Mouse (Mus musculus) hindbrain, embryonic 16.5 days (tissue): Measurements from ENCODE around the gene Cachd1. TPM values are rescaled to one million over a fixed set of nuclear protein-coding genes. Genes with fewer than 3 reads are reported as not detected.
A peak's percentile ranks its signal among the peaks of the same experiment; 100 is the strongest.

Experiments used
- ATAC-seq: fragments of 200-750 bp; cut with Nextera tagmentation; 2 replicates; pipeline ENCODE4 v1.8.0; 2017; ENCODE audit warnings: moderate TSS enrichment, moderate library complexity
- H3K27ac ChIP-seq: fragments of 300-500 bp; sonication (generic); 2 replicates; pipeline ENCODE4 v1.5.1; 2014; ENCODE audit warnings: low read depth, mild to moderate bottlenecking, control low read depth, low read length, moderate library complexity
- H3K27me3 ChIP-seq: fragments of 300-500 bp; sonication (generic); replicated peaks from 2 replicates; pipeline ENCODE4 v1.6.1; 2014; ENCODE audit warnings: low read length; ENCODE audit not compliant: control insufficient read depth, insufficient read depth
- H3K36me3 ChIP-seq: fragments of 300-500 bp; sonication (generic); 2 replicates; pipeline ENCODE4 v1.6.1; 2014; ENCODE audit warnings: mild to moderate bottlenecking, low read length, moderate library complexity, mixed read lengths; ENCODE audit not compliant: control insufficient read depth, insufficient read depth
- H3K4me1 ChIP-seq: fragments of 300-500 bp; sonication (generic); 2 replicates; pipeline ENCODE4 v1.6.1; 2014; ENCODE audit warnings: low read depth, low read length; ENCODE audit not compliant: control insufficient read depth, insufficient read depth
- H3K4me2 ChIP-seq: fragments of 300-500 bp; sonication (generic); 2 replicates; pipeline ENCODE4 v1.6.1; 2014; ENCODE audit warnings: mild to moderate bottlenecking, low read length, control low read depth, moderate library complexity
- H3K4me3 ChIP-seq: fragments of 300-500 bp; sonication (generic); 2 replicates; pipeline ENCODE4 v1.5.1; 2014; ENCODE audit warnings: mild to moderate bottlenecking, low read length, control low read depth, moderate library complexity
- H3K9ac ChIP-seq: fragments of 300-500 bp; sonication (generic); 2 replicates; pipeline ENCODE4 v1.6.1; 2014; ENCODE audit warnings: low read depth, mild to moderate bottlenecking, control low read depth, low read length, moderate library complexity
- H3K9me3 ChIP-seq: fragments of 300-500 bp; sonication (generic); 2 replicates; pipeline ENCODE4 v1.6.1; 2014; ENCODE audit warnings: mild to moderate bottlenecking, low read length, moderate library complexity; ENCODE audit not compliant: control insufficient read depth
- WGBS: fragments of 180-500 bp; shearing (Covaris S2); extraction: QIAGEN DNeasy Blood & Tissue Kit; methylation state at CpG from one replicate; pipeline ENCODE4 v1.1.7; 2014; 5-methylcytosine and 5-hydroxymethylcytosine counted together
- polyA plus RNA-seq: library from polyadenylated mRNA; unstranded; fragments of >200 nt; fragmentation: Nextera tagmentation; extraction: Ambion mirVana; gene quantifications from 2 replicates; pipeline ENCODE4 v1.2.1, GENCODE M21; 2015

The Cachd1 gene
- polyA plus RNA-seq, 1 experiment from 2014 or later = 10.6 TPM

- Histone ChIP-seq H3K27ac (peak overlapping the region; percentile 72), H3K27me3 (no peaks in the 10 kb centered on the region), H3K4me2 (no peak overlapping the region), H3K36me3 (peaks cover 9% of the 10 kb centered on the region), H3K9me3 (no peaks in the 10 kb centered on the region), H3K4me3 (no peak overlapping the region), H3K4me1 (peaks cover 5% of the 10 kb centered on the region; the same call in 1 of the 2 replicates), H3K9ac (no peak overlapping the region)
- 25% methylated on average over 14 of the region's 14 CpGs for WGBS
- ATAC-seq = peak; percentile 50
These were observed 198.1 kb downstream of the Cachd1 start for GRCm38 (mm10) chr4:100974455-100975035.

- WGBS = 93% methylated on average over 7 of the region's 7 CpGs
- H3K27me3 ChIP-seq = no peaks in the 10 kb centered on the region
- H3K9me3 ChIP-seq = no peaks in the 10 kb centered on the region
- no peak overlapping the region for H3K9ac ChIP-seq
- ATAC-seq = no peak
- H3K4me2 ChIP-seq = no peak overlapping the region
- peaks cover 5% of the 10 kb centered on the region; the same call in 1 of the 2 replicates for H3K4me1 ChIP-seq
- H3K27ac ChIP-seq = no peak overlapping the region
- H3K36me3 ChIP-seq = peaks cover 9% of the 10 kb centered on the region
- no peak overlapping the region for H3K4me3 ChIP-seq
These were observed 201.0 kb downstream of the Cachd1 start for GRCm38 (mm10) chr4:100977522-100977921.

GRCm38 (mm10) chr4:100987187-100987586, 210.7 kb downstream of the Cachd1 start:
- no peak overlapping the region for H3K4me3 ChIP-seq
- H3K27me3 ChIP-seq = no peaks in the 10 kb centered on the region
- no peak overlapping the region for H3K27ac ChIP-seq
- H3K9me3 ChIP-seq = no peaks in the 10 kb centered on the region
- H3K9ac ChIP-seq = no peak overlapping the region
- 87% methylated on average over 1 of the region's 1 CpGs for WGBS
- no peak overlapping the region for H3K4me2 ChIP-seq
- ATAC-seq = no peak
- peaks cover 8% of the 10 kb centered on the region for H3K4me1 ChIP-seq
- peaks cover 8% of the 10 kb centered on the region for H3K36me3 ChIP-seq

GRCm38 (mm10) chr4:100988231-100988799, 211.8 kb downstream of the Cachd1 start:
- Histone ChIP-seq H3K27ac (no peak overlapping the region), H3K36me3 (peaks cover 8% of the 10 kb centered on the region), H3K9me3 (no peaks in the 10 kb centered on the region), H3K4me1 (peaks cover 8% of the 10 kb centered on the region), H3K9ac (no peak overlapping the region), H3K4me3 (no peak overlapping the region), H3K27me3 (no peaks in the 10 kb centered on the region), H3K4me2 (no peak overlapping the region)
- 65% methylated on average over 8 of the region's 8 CpGs for WGBS
- ATAC-seq = no peak

- Histone ChIP-seq H3K27me3 (no peaks in the 10 kb centered on the region), H3K4me3 (no peak overlapping the region), H3K4me2 (no peak overlapping the region), H3K9ac (no peak overlapping the region), H3K36me3 (peaks cover 8% of the 10 kb centered on the region), H3K4me1 (peaks cover 18% of the 10 kb centered on the region), H3K9me3 (no peaks in the 10 kb centered on the region), H3K27ac (peak overlapping the region; percentile 60; the same call in 1 of the 2 replicates)
- WGBS = 10% methylated on average over 4 of the region's 4 CpGs
- ATAC-seq = peak; percentile 82
These were observed 214.5 kb downstream of the Cachd1 start for GRCm38 (mm10) chr4:100990996-100991395.

GRCm38 (mm10) chr4:100992086-100992485, 215.6 kb downstream of the Cachd1 start:
- 87% methylated on average over 6 of the region's 6 CpGs for WGBS
- no peak overlapping the region for H3K4me2 ChIP-seq
- H3K4me3 ChIP-seq = no peak overlapping the region
- H3K4me1 ChIP-seq = peaks cover 23% of the 10 kb centered on the region
- no peak for ATAC-seq
- no peaks in the 10 kb centered on the region for H3K27me3 ChIP-seq
- H3K9me3 ChIP-seq = no peaks in the 10 kb centered on the region
- no peak overlapping the region; the same call in 1 of the 2 replicates for H3K27ac ChIP-seq
- H3K9ac ChIP-seq = no peak overlapping the region
- H3K36me3 ChIP-seq = peaks cover 5% of the 10 kb centered on the region

- 50% methylated on average over 18 of the region's 18 CpGs for WGBS
- H3K4me1 ChIP-seq = peaks cover 23% of the 10 kb centered on the region
- no peaks in the 10 kb centered on the region for H3K9me3 ChIP-seq
- ATAC-seq = no peak
- no peak overlapping the region for H3K4me2 ChIP-seq
- no peaks in the 10 kb centered on the region for H3K27me3 ChIP-seq
- H3K36me3 ChIP-seq = peaks cover 3% of the 10 kb centered on the region; the same call in 1 of the 2 replicates
- H3K27ac ChIP-seq = no peak overlapping the region
- H3K4me3 ChIP-seq = no peak overlapping the region
- H3K9ac ChIP-seq = no peak overlapping the region
These were observed 218.2 kb downstream of the Cachd1 start for GRCm38 (mm10) chr4:100994442-100995255.

- H3K27ac ChIP-seq = peak overlapping the region; percentile 52; the same call in 1 of the 2 replicates
- no peaks in the 10 kb centered on the region for H3K36me3 ChIP-seq
These were observed 219.1 kb downstream of the Cachd1 start for GRCm38 (mm10) chr4:100995617-100996016.

GRCm38 (mm10) chr4:100996060-100996651, 219.7 kb downstream of the Cachd1 start:
- peak; percentile 69 for ATAC-seq

More at GRCm38 (mm10) chr4:100995617-100996016, 219.1 kb downstream of the Cachd1 start:
- no peak overlapping the region for H3K9ac ChIP-seq
- no peak for ATAC-seq
- no peaks in the 10 kb centered on the region for H3K27me3 ChIP-seq
- H3K4me3 ChIP-seq = no peak overlapping the region
- H3K4me1 ChIP-seq = peaks cover 20% of the 10 kb centered on the region
- H3K9me3 ChIP-seq = no peaks in the 10 kb centered on the region
- WGBS = 57% methylated on average over 5 of the region's 5 CpGs
- H3K4me2 ChIP-seq = no peak overlapping the region

More at GRCm38 (mm10) chr4:100996060-100996651, 219.7 kb downstream of the Cachd1 start:
- H3K27ac ChIP-seq = no peak overlapping the region
- no peak overlapping the region for H3K9ac ChIP-seq
- H3K4me2 ChIP-seq = no peak overlapping the region
- peaks cover 18% of the 10 kb centered on the region for H3K4me1 ChIP-seq
- H3K36me3 ChIP-seq = no peaks in the 10 kb centered on the region
- H3K9me3 ChIP-seq = no peaks in the 10 kb centered on the region
- WGBS = 30% methylated on average over 4 of the region's 4 CpGs
- H3K4me3 ChIP-seq = no peak overlapping the region
- H3K27me3 ChIP-seq = no peaks in the 10 kb centered on the region
